Mouse (Mus musculus) forebrain, embryonic 16.5 days (tissue): ENCODE measurements around the gene Hnrnpa2b1. TPM values are rescaled to one million over a fixed set of nuclear protein-coding genes. Genes with fewer than 3 reads are reported as not detected.

Experiments
- ATAC-seq: fragments of 200-750 bp; cut with Nextera tagmentation; 2 replicates; pipeline ENCODE4 v1.8.0; 2017; ENCODE audit warnings: mild to moderate bottlenecking, moderate library complexity
- H3K27ac ChIP-seq: fragments of 300-500 bp; sonication (generic); 2 replicates; pipeline ENCODE4 v1.5.1; 2014; ENCODE audit warnings: low read length, control low read depth
- H3K27me3 ChIP-seq: fragments of 300-500 bp; sonication (generic); replicated peaks from 2 replicates; pipeline ENCODE4 v1.6.1; 2014; ENCODE audit warnings: low read length; ENCODE audit not compliant: control insufficient read depth, insufficient read depth
- H3K36me3 ChIP-seq: fragments of 300-500 bp; sonication (generic); 2 replicates; pipeline ENCODE4 v1.6.1; 2014; ENCODE audit not compliant: control insufficient read depth, insufficient read depth
- H3K4me1 ChIP-seq: fragments of 300-500 bp; sonication (generic); replicated peaks from 2 replicates; pipeline ENCODE4 v1.6.1; 2014; ENCODE audit warnings: low read length; ENCODE audit not compliant: control insufficient read depth, insufficient read depth
- H3K4me2 ChIP-seq: fragments of 300-500 bp; sonication (generic); 2 replicates; pipeline ENCODE4 v1.6.1; 2014; ENCODE audit warnings: mild to moderate bottlenecking, low read length, control low read depth
- H3K4me3 ChIP-seq: fragments of 300-500 bp; sonication (generic); replicated peaks from 2 replicates; pipeline ENCODE4 v1.5.1; 2014; ENCODE audit warnings: mild to moderate bottlenecking, low read length, control low read depth
- H3K9ac ChIP-seq: fragments of 300-500 bp; sonication (generic); replicated peaks from 2 replicates; pipeline ENCODE4 v1.6.1; 2014; ENCODE audit warnings: low read depth, low read length, control low read depth
- H3K9me3 ChIP-seq: fragments of 300-500 bp; sonication (generic); 2 replicates; pipeline ENCODE4 v1.6.1; 2016; ENCODE audit warnings: low read length; ENCODE audit not compliant: control insufficient read depth
- WGBS: fragments of 180-500 bp; shearing (Covaris S2); extraction: QIAGEN DNeasy Blood & Tissue Kit; methylation state at CpG from one replicate; pipeline ENCODE4 v1.1.7; 2014; 5-methylcytosine and 5-hydroxymethylcytosine counted together
- polyA plus RNA-seq: library from polyadenylated mRNA; unstranded; fragments of >200 nt; fragmentation: Nextera tagmentation; extraction: Ambion mirVana; gene quantifications from 2 replicates; pipeline ENCODE4 v1.2.1, GENCODE M21; 2015

Hnrnpa2b1 gene
- polyA plus RNA-seq, 1 experiment from 2014 or later: 1,995 TPM

- Histone ChIP-seq H3K9ac (peak within 1 kb of the TSS; percentile 68), H3K9me3 (no peaks in the 10 kb centered on the region), H3K4me3 (peak within 1 kb of the TSS; percentile 68), H3K4me1 (peaks cover 16% of the 10 kb centered on the region), H3K36me3 (no peaks in the 10 kb centered on the region), H3K27me3 (no peaks in the 10 kb centered on the region; the same call in 1 of the 2 replicates), H3K27ac (peak within 1 kb of the TSS; percentile 41), H3K4me2 (peak within 1 kb of the TSS; percentile 85)
- 1% methylated on average over 67 of the region's 74 CpGs for WGBS
- peak; percentile 73 for ATAC-seq
These were observed 36.9 kb downstream of the Hnrnpa2b1 start, which contains the start of gene Nfe2l3 for GRCm38 (mm10) chr6:51432535-51433397. Nfe2l3 (plus strand) TSS chr6:51432670.

- ATAC-seq: no peak
- H3K27me3 ChIP-seq: no peaks in the 10 kb centered on the region
- H3K9ac ChIP-seq: no peak overlapping the region
- no peak overlapping the region for H3K27ac ChIP-seq
- H3K9me3 ChIP-seq: no peaks in the 10 kb centered on the region
- H3K4me1 ChIP-seq: no peaks in the 10 kb centered on the region
- H3K36me3 ChIP-seq: no peaks in the 10 kb centered on the region
- no peak overlapping the region for H3K4me3 ChIP-seq
- 92% methylated on average over 2 of the region's 2 CpGs for WGBS
- H3K4me2 ChIP-seq: no peak overlapping the region
These were observed 45.2 kb downstream of the Hnrnpa2b1 start for GRCm38 (mm10) chr6:51424537-51424936.

- Histone ChIP-seq H3K9me3 (no peaks in the 10 kb centered on the region), H3K36me3 (no peaks in the 10 kb centered on the region), H3K27me3 (no peaks in the 10 kb centered on the region), H3K27ac (no peak overlapping the region), H3K4me3 (no peak overlapping the region), H3K9ac (no peak overlapping the region), H3K4me2 (no peak overlapping the region), H3K4me1 (no peaks in the 10 kb centered on the region)
- WGBS: 53% methylated on average over 11 of the region's 11 CpGs
- ATAC-seq: no peak
These were observed 46.1 kb downstream of the Hnrnpa2b1 start for GRCm38 (mm10) chr6:51423466-51424122.

- 88% methylated on average over 4 of the region's 4 CpGs for WGBS
These were observed 52.3 kb downstream of the Hnrnpa2b1 start for GRCm38 (mm10) chr6:51417306-51417936.

GRCm38 (mm10) chr6:51416433-51416832, 53.3 kb downstream of the Hnrnpa2b1 start:
- no peak overlapping the region for H3K27ac ChIP-seq
- ATAC-seq: no peak
- H3K36me3 ChIP-seq: no peaks in the 10 kb centered on the region
- no peaks in the 10 kb centered on the region for H3K9me3 ChIP-seq
- H3K9ac ChIP-seq: no peak overlapping the region
- H3K4me3 ChIP-seq: no peak overlapping the region
- 41% methylated on average over 1 of the region's 1 CpGs for WGBS
- H3K4me1 ChIP-seq: no peaks in the 10 kb centered on the region
- H3K27me3 ChIP-seq: 0 out of 2 replicates have a peak, but pooled peaks cover 2% of the 10 kb centered on the region
- H3K4me2 ChIP-seq: no peak overlapping the region

More at GRCm38 (mm10) chr6:51417306-51417936, 52.3 kb downstream of the Hnrnpa2b1 start:
- H3K4me3 ChIP-seq: no peak overlapping the region
- no peak overlapping the region for H3K9ac ChIP-seq
- H3K4me2 ChIP-seq: no peak overlapping the region
- no peaks in the 10 kb centered on the region for H3K9me3 ChIP-seq
- no peak for ATAC-seq
- no peaks in the 10 kb centered on the region for H3K36me3 ChIP-seq
- 0 out of 2 replicates have a peak, but pooled peaks cover 2% of the 10 kb centered on the region for H3K27me3 ChIP-seq
- H3K4me1 ChIP-seq: no peaks in the 10 kb centered on the region
- H3K27ac ChIP-seq: no peak overlapping the region

Other genes starting within 250 kb of the Hnrnpa2b1 start
- 14.2 and 16.1 TPM in 2 replicates for gene Nfe2l3, start 37.2 kb downstream of the Hnrnpa2b1 start, polyA plus RNA-seq
- gene Cbx3, start 466 bp upstream of the Hnrnpa2b1 start, polyA plus RNA-seq: 537 and 587 TPM in 2 replicates
- 61.6 and 70.5 TPM in 2 replicates for gene Snx10, start 54.0 kb upstream of the Hnrnpa2b1 start, polyA plus RNA-seq